Mouse (Mus musculus) splenic B cell, adult 2 months (primary cell): ENCODE measurements around the gene Dido1.

ENCODE experiments used
- DNase-seq: peaks from one replicate; pipeline ENCODE4 v3.0.0-alpha.2; 2011; ENCODE audit warnings: low read depth, low spot score
- H3K27me3 ChIP-seq: 2 replicates; pipeline ENCODE4 v1.6.1; 2012; ENCODE audit warnings: mild to moderate bottlenecking, low read length, moderate library complexity, mixed read lengths; ENCODE audit not compliant: control insufficient read depth, poor library complexity, insufficient read depth, severe bottlenecking
- H3K36me3 ChIP-seq: 2 replicates; pipeline ENCODE4 v1.6.1; 2012; ENCODE audit warnings: mild to moderate bottlenecking, low read length, moderate library complexity, mixed read lengths; ENCODE audit not compliant: control insufficient read depth, poor library complexity, insufficient read depth, severe bottlenecking

The Dido1 gene

GRCm38 (mm10) chr2:180610283-180610682 lies 99.5 kb downstream of the Dido1 start:
- DNase-seq = no peak
- H3K36me3 ChIP-seq = no peaks in the 10 kb centered on the region
- no peaks in the 10 kb centered on the region for H3K27me3 ChIP-seq
